Mouse (Mus musculus): ENCODE measurements around the gene Ddb1.

- no peak for TF ChIP-seq CTCF (IDR thresholded peaks at IDR 0.05; ENCODE audit: insufficient read depth, low read length)
- no peak for TF ChIP-seq POLR2A (IDR thresholded peaks at IDR 0.05; ENCODE audit: borderline replicate concordance, extremely low read depth, low read depth, low read length)
Observed at GRCm38 (mm10) chr19:10608573-10609240, 3.6 kb downstream of the Ddb1 start.

All from lung, adult 2 months (tissue).